12 mouse cellular contexts compared by ENCODE assay signal in the genomic region with DNA sequence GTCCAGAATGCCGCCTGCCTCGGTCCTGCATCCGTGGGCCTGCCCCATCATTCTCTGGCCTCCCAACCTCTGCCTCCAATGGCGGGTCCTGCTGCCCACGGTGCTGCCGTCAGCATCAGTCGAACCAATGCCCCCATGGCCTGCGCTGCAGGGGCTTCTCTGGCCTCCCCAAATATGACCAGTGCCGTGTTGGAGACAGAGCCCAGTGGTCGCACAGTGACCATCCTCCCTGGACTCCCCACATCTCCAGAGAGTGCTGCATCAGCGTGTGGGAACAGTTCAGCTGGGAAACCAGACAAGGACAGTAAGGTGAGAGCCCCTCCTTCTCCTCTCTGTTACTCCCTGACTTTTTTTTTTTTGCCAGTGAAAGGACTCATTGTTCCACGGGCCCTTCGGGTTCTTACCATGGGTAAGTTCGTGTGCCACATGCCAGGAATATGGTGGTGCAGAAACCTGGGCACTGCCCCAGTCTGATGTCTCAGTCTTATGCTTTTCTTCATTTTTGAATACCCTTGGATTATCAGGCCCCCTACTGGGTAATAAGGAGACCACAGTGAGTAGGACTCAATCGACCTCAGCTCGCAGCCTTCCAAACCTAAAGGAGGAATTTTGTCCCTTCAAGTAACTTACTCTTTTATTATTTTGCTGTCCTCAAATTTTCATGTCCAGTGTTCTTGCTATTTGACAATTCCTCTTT.
DNase-seq lines count a peak whose midpoint lies in the region; ATAC-seq lines count a peak whose summit lies in the region.
"Had no signal": no experiment of that assay in that cellular context is flagged by ENCODE, and none has a peak within 500 bp of the region (broad histone marks: within the 10 kb centered on the region; RNA-seq: fewer than 3 reads in every experiment).

No protein-coding gene starts in this region.

- no peak overlapping the region for H3K27ac ChIP-seq in hindbrain, embryonic 15.5 days (replicated peaks)
- H3K27ac ChIP-seq in hindbrain, embryonic 11.5 days (ENCODE audit: low read depth, low read length): no peak overlapping the region
- H3K27ac ChIP-seq: liver, embryonic 14.5 days had no signal

- DNase-seq in hindbrain, embryonic 11.5 days (ENCODE audit: low spot score): no peak
- DNase-seq in thymus, postnatal 0 days (ENCODE audit: low spot score): peak; percentile 9
- DNase-seq in thymus, postnatal 10 days (ENCODE audit: low spot score in 2 of 2): no peak
- DNase-seq in adrenal gland, postnatal 4 days (ENCODE audit: low spot score in 2 of 2): no peak
- DNase-seq in gastrocnemius, postnatal 36 days: no peak
- no peak for DNase-seq in urinary bladder, postnatal 36 days (ENCODE audit: low spot score in 2 of 2)
- DNase-seq: adrenal gland, postnatal 36 days; right cerebral cortex, postnatal 14 days; thymus, adult 18-20 months had no signal

- H3K9ac ChIP-seq in hindbrain, embryonic 15.5 days: no peak overlapping the region
- no peak overlapping the region for H3K9ac ChIP-seq in hindbrain, embryonic 11.5 days (ENCODE audit: low read depth, low read length)
- H3K9ac ChIP-seq: liver, embryonic 14.5 days had no signal

- H3K36me3 ChIP-seq in hindbrain, embryonic 15.5 days: peaks cover 8% of the 10 kb centered on the region; the same call in 1 of the 2 replicates
- H3K36me3 ChIP-seq in hindbrain, embryonic 11.5 days (ENCODE audit: control insufficient read depth, insufficient read depth, low read length): no peaks in the 10 kb centered on the region

- WGBS in hindbrain, embryonic 15.5 days: 84% methylated on average over 16 of the region's 16 CpGs
- WGBS in hindbrain, embryonic 11.5 days: 86% methylated on average over 16 of the region's 16 CpGs

- H3K4me2 ChIP-seq in hindbrain, embryonic 15.5 days: no peak overlapping the region
- H3K4me2 ChIP-seq in hindbrain, embryonic 11.5 days (replicated peaks; ENCODE audit: low read depth, low read length): no peak overlapping the region

- no peak overlapping the region for H3K4me3 ChIP-seq in hindbrain, embryonic 15.5 days
- no peak overlapping the region for H3K4me3 ChIP-seq in hindbrain, embryonic 11.5 days (ENCODE audit: low read depth, low read length)

- intact Hi-C loops in gastrocnemius, postnatal 36 days (cut with DNase I): no loop called here

- H3K27me3 ChIP-seq in hindbrain, embryonic 15.5 days: no peaks in the 10 kb centered on the region
- H3K27me3 ChIP-seq in hindbrain, embryonic 11.5 days (ENCODE audit: control insufficient read depth, insufficient read depth, low read length): no peaks in the 10 kb centered on the region

- H3K4me1 ChIP-seq in hindbrain, embryonic 15.5 days (replicated peaks): peaks cover 10% of the 10 kb centered on the region
- H3K4me1 ChIP-seq in hindbrain, embryonic 11.5 days (replicated peaks; ENCODE audit: control insufficient read depth, insufficient read depth, low read length): no peaks in the 10 kb centered on the region; the same call in 1 of the 2 replicates

- no peaks in the 10 kb centered on the region for H3K9me3 ChIP-seq in hindbrain, embryonic 15.5 days
- no peaks in the 10 kb centered on the region for H3K9me3 ChIP-seq in hindbrain, embryonic 11.5 days (ENCODE audit: control insufficient read depth, low read length)

- ATAC-seq in hindbrain, embryonic 15.5 days (ENCODE audit: low FRiP score, low read depth): peak; percentile 38; the same call in 1 of the 2 replicates
- no peak for ATAC-seq in hindbrain, embryonic 11.5 days (ENCODE audit: low FRiP score)
- peak; percentile 42 to 45; a peak in 3 of 4 replicates for ATAC-seq in hematopoietic stem cell, adult 5-6 weeks (replicated peaks in 1 of 2; ENCODE audit: insufficient read depth in 1 of 2, low FRiP score in 2 of 2, low TSS enrichment in 1 of 2, low read depth in 1 of 2, poor library complexity in 2 of 2, severe bottlenecking in 2 of 2)
